Mouse (Mus musculus) MEL (cell line): ENCODE measurements at regions not wholly inside any gene's neighbourhood (a gene's known extent, or its start where the extent isn't known, plus 50 kb on each side); places are given as distances from the start of the nearest gene placed in this dataset.

Source experiments
- DNase-seq: peaks from one replicate; pipeline ENCODE4 v3.0.0; 2011; ENCODE audit warnings: low read depth, low spot score
- H3K27ac ChIP-seq: 2 replicates; pipeline ENCODE4 v1.5.1; 2012; ENCODE audit warnings: low read depth, mild to moderate bottlenecking, control low read depth, low read length, moderate library complexity; ENCODE audit not compliant: control insufficient read depth
- H3K27me3 ChIP-seq, 2 experiments: fragments of 150-350 bp in 1 of 2; sonication (generic) in 1 of 2; 2 replicates each; pipeline ENCODE4 v1.6.1; 2012; ENCODE audit warnings: low read length in 2 of 2, mild to moderate bottlenecking in 2 of 2, improper control_type of control experiment in 1 of 2, moderate library complexity in 1 of 2; ENCODE audit not compliant: insufficient read depth in 2 of 2, control insufficient read depth in 1 of 2
- H3K36me3 ChIP-seq, 2 experiments: 2 replicates each; pipeline ENCODE4 v1.6.1; 2012 to 2014; ENCODE audit warnings: low read length in 2 of 2, improper control_type of control experiment in 1 of 2, inconsistent platforms in 1 of 2, mild to moderate bottlenecking in 1 of 2; ENCODE audit not compliant: insufficient read depth in 2 of 2, control insufficient read depth in 1 of 2
- H3K4me1 ChIP-seq, 2 experiments: fragments of 150-350 bp in 1 of 2; sonication (generic) in 1 of 2; 2 replicates each; pipeline ENCODE4 v1.6.1; 2012; ENCODE audit warnings: low read length in 2 of 2, improper control_type of control experiment in 1 of 2, mild to moderate bottlenecking in 1 of 2; ENCODE audit not compliant: insufficient read depth in 2 of 2, control insufficient read depth in 1 of 2
- H3K4me3 ChIP-seq, 2 experiments: fragments of 150-350 bp in 1 of 2; sonication (generic) in 1 of 2; 2 replicates each; pipeline ENCODE4 v1.5.1; 2012; ENCODE audit warnings: low read depth in 2 of 2, low read length in 2 of 2, mild to moderate bottlenecking in 2 of 2, moderate library complexity in 2 of 2, control low read depth in 1 of 2, improper control_type of control experiment in 1 of 2; ENCODE audit not compliant: control insufficient read depth in 1 of 2, insufficient read depth in 1 of 2
- H3K79me2 ChIP-seq: 2 replicates; pipeline ENCODE4 v1.6.1; 2012; ENCODE audit warnings: mild to moderate bottlenecking, low read length, moderate library complexity; ENCODE audit not compliant: control insufficient read depth, poor library complexity, insufficient read depth
- H3K9ac ChIP-seq: 2 replicates; pipeline ENCODE4 v1.6.1; 2012; ENCODE audit warnings: low read depth, mild to moderate bottlenecking, control low read depth, low read length, moderate library complexity; ENCODE audit not compliant: control insufficient read depth, poor library complexity, severe bottlenecking
- H3K9me3 ChIP-seq: fragments of 150-350 bp; sonication (generic); replicated peaks from 2 replicates; pipeline ENCODE4 v1.6.1; 2012; ENCODE audit warnings: mild to moderate bottlenecking, low read length, improper control_type of control experiment, moderate library complexity; ENCODE audit not compliant: insufficient read depth
- BHLHE40 ChIP-seq: IDR thresholded peaks from 2 replicates; pipeline ENCODE4 v1.6.1; 2012; ENCODE audit warnings: low read depth, mild to moderate bottlenecking, inconsistent platforms, low read length, improper control_type of control experiment, borderline replicate concordance
- CHD2 ChIP-seq: IDR thresholded peaks from 2 replicates; pipeline ENCODE4 v1.6.1; 2011; ENCODE audit warnings: low read length, improper control_type of control experiment
- CTCF ChIP-seq, 3 experiments: IDR thresholded peaks in 2 of 3; conservative IDR thresholded peaks in 1 of 3; 2 replicates each; pipeline ENCODE4 v1.5.1; 2011 to 2012; ENCODE audit warnings: low read length in 3 of 3, low read depth in 2 of 3, mild to moderate bottlenecking in 2 of 3, improper control_type of control experiment in 1 of 3, inconsistent platforms in 1 of 3, mixed read lengths in 1 of 3, moderate library complexity in 1 of 3; ENCODE audit not compliant: control insufficient read depth in 1 of 3, insufficient read depth in 1 of 3, poor library complexity in 1 of 3, severe bottlenecking in 1 of 3
- EP300 ChIP-seq, 2 experiments: IDR thresholded peaks; 2 replicates each; pipeline ENCODE4 v1.6.1; 2011; ENCODE audit warnings: improper control_type of control experiment in 2 of 2, low read length in 2 of 2, low read depth in 1 of 2, mild to moderate bottlenecking in 1 of 2
- GABPA ChIP-seq: IDR thresholded peaks from 2 replicates; pipeline ENCODE4 v1.6.1; 2012; ENCODE audit warnings: low read depth, mild to moderate bottlenecking, inconsistent platforms, low read length, improper control_type of control experiment, moderate library complexity
- GATA1 ChIP-seq: IDR thresholded peaks from 2 replicates; pipeline ENCODE4 v1.6.1; 2011; ENCODE audit warnings: low read depth, low read length, improper control_type of control experiment
- JUND ChIP-seq: IDR thresholded peaks from 2 replicates; pipeline ENCODE4 v1.6.1; 2011; ENCODE audit warnings: low read depth, mild to moderate bottlenecking, improper control_type of control experiment, low read length
- KAT2A ChIP-seq: conservative IDR thresholded peaks from 2 replicates; pipeline ENCODE4 v1.6.1; 2012; ENCODE audit warnings: low read depth, low read length, improper control_type of control experiment, inconsistent platforms
- MAFK ChIP-seq: IDR thresholded peaks from 2 replicates; pipeline ENCODE4 v1.6.1; 2011; ENCODE audit warnings: low read depth, mild to moderate bottlenecking, low read length, improper control_type of control experiment, borderline replicate concordance
- MAX ChIP-seq: IDR thresholded peaks from 2 replicates; pipeline ENCODE4 v1.6.1; 2011; ENCODE audit warnings: low read length, improper control_type of control experiment
- MEF2A ChIP-seq: IDR thresholded peaks from 2 replicates; pipeline ENCODE4 v1.6.1; 2014; ENCODE audit warnings: low read depth, mild to moderate bottlenecking, inconsistent platforms, low read length, improper control_type of control experiment; ENCODE audit not compliant: poor library complexity, insufficient replicate concordance, severe bottlenecking; ENCODE audit errors: extremely low read depth
- MXI1 ChIP-seq: IDR thresholded peaks from 2 replicates; pipeline ENCODE4 v1.6.1; 2011; ENCODE audit warnings: mild to moderate bottlenecking, low read depth, low read length, improper control_type of control experiment
- MYB ChIP-seq: IDR thresholded peaks from 2 replicates; pipeline ENCODE4 v1.6.1; 2011; ENCODE audit warnings: mild to moderate bottlenecking, low read depth, low read length, improper control_type of control experiment
- NELFE ChIP-seq: IDR thresholded peaks from 2 replicates; pipeline ENCODE4 v1.6.1; 2011; ENCODE audit warnings: low read depth, low read length, improper control_type of control experiment
- NRF1 ChIP-seq: IDR thresholded peaks from 2 replicates; pipeline ENCODE4 v1.6.1; 2014; ENCODE audit warnings: low read depth, mild to moderate bottlenecking, inconsistent platforms, low read length, improper control_type of control experiment, moderate library complexity; ENCODE audit not compliant: poor library complexity, insufficient read depth, severe bottlenecking
- POLR2A ChIP-seq, 2 experiments: IDR thresholded peaks; 2 replicates each; pipeline ENCODE4 v1.6.1; 2011 to 2012; ENCODE audit warnings: low read length in 2 of 2, mild to moderate bottlenecking in 2 of 2, control low read depth in 1 of 2, improper control_type of control experiment in 1 of 2, low read depth in 1 of 2, moderate library complexity in 1 of 2; ENCODE audit not compliant: control insufficient read depth in 1 of 2, insufficient read depth in 1 of 2, poor library complexity in 1 of 2
- POLR2AphosphoS2 ChIP-seq: IDR thresholded peaks from 2 replicates; pipeline ENCODE4 v1.6.1; 2011; ENCODE audit warnings: low read length, improper control_type of control experiment
- POLR2AphosphoS5 ChIP-seq: IDR thresholded peaks from 2 replicates; pipeline ENCODE4 v1.6.1; 2012; ENCODE audit warnings: low read depth, borderline replicate concordance, mild to moderate bottlenecking, inconsistent platforms, low read length, moderate library complexity, mixed read lengths
- RCOR1 ChIP-seq: IDR thresholded peaks from 2 replicates; pipeline ENCODE4 v1.6.1; 2012; ENCODE audit warnings: low read depth, mild to moderate bottlenecking, inconsistent platforms, low read length, improper control_type of control experiment
- SIN3A ChIP-seq: IDR thresholded peaks from 2 replicates; pipeline ENCODE4 v1.6.1; 2012; ENCODE audit warnings: low read length, improper control_type of control experiment, inconsistent platforms
- SMC3 ChIP-seq: IDR thresholded peaks from 2 replicates; pipeline ENCODE4 v1.6.1; 2011; ENCODE audit warnings: low read depth, low read length, improper control_type of control experiment
- TBP ChIP-seq: IDR thresholded peaks from 2 replicates; pipeline ENCODE4 v1.8.0; 2011; ENCODE audit warnings: low read depth, low read length, improper control_type of control experiment
- TCF12 ChIP-seq: IDR thresholded peaks from 2 replicates; pipeline ENCODE4 v1.6.1; 2014; ENCODE audit warnings: low read depth, mild to moderate bottlenecking, inconsistent platforms, low read length, improper control_type of control experiment, moderate library complexity
- UBTF ChIP-seq: IDR thresholded peaks from 2 replicates; pipeline ENCODE4 v1.6.1; 2012; ENCODE audit warnings: low read depth, mild to moderate bottlenecking, inconsistent platforms, low read length, improper control_type of control experiment, moderate library complexity, borderline replicate concordance; ENCODE audit not compliant: insufficient read depth
- USF2 ChIP-seq, 2 experiments: IDR thresholded peaks; 2 replicates each; pipeline ENCODE4 v1.6.1; 2011 to 2012; ENCODE audit warnings: improper control_type of control experiment in 2 of 2, low read length in 2 of 2, borderline replicate concordance in 1 of 2, inconsistent platforms in 1 of 2, low read depth in 1 of 2, mild to moderate bottlenecking in 1 of 2; ENCODE audit not compliant: insufficient read depth in 1 of 2
- ZKSCAN1 ChIP-seq: IDR thresholded peaks from 2 replicates; pipeline ENCODE4 v1.6.1; 2012; ENCODE audit warnings: low read depth, mild to moderate bottlenecking, inconsistent platforms, low read length, improper control_type of control experiment, moderate library complexity
- ZMIZ1 ChIP-seq: IDR thresholded peaks from 2 replicates; pipeline ENCODE4 v1.6.1; 2012; ENCODE audit warnings: low read depth, mild to moderate bottlenecking, inconsistent platforms, low read length, improper control_type of control experiment, moderate library complexity

DNA sequence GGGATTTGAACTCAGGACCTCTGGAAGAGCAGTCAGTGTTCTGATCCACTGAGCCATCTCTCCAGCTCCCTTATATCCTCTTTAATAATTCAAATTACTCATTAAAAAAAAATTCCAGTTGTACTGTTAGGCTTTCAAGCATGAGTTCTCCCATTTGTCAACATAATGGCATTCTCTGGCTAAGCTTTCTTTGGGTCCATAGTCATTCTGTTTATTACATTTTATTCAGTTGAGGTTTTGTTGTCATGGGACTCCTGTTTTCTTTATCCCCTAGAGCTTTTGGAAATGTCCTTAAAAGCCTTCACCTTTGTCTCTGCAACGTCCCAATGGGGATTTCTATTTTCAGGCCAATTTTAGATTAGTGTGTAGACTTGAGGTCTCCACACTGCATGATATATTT is 440.7 kb upstream of the Slit2 start:
- no peaks in the 10 kb centered on the region for H3K27me3 ChIP-seq
- H3K9me3 ChIP-seq: no peaks in the 10 kb centered on the region
- H3K27ac ChIP-seq: no peak overlapping the region
- H3K9ac ChIP-seq: no peak overlapping the region
- no peaks in the 10 kb centered on the region for H3K4me1 ChIP-seq
- no peaks in the 10 kb centered on the region for H3K36me3 ChIP-seq
- DNase-seq: no peak
- TF ChIP-seq POLR2AphosphoS2 (no peak), JUND (no peak), MEF2A (no peak), KAT2A (no peak), ZKSCAN1 (no peak), GATA1 (no peak), GABPA (no peak), CHD2 (no peak), BHLHE40 (no peak), MAX (no peak), ZMIZ1 (no peak), SMC3 (no peak), TCF12 (no peak), POLR2A (IDR thresholded peaks at IDR 0.05; ENCODE audit: control insufficient read depth in 1 of 2, insufficient read depth in 1 of 2, low read depth in 1 of 2, low read length in 2 of 2, poor library complexity in 1 of 2) (no peak), CTCF (IDR thresholded peaks at IDR 0.05 in 2 of 3, conservative IDR thresholded peaks at IDR 0.05 in 1 of 3; ENCODE audit: control insufficient read depth in 1 of 3, insufficient read depth in 1 of 3, low read depth in 2 of 3, low read length in 3 of 3, poor library complexity in 1 of 3, severe bottlenecking in 1 of 3) (no peak), RCOR1 (no peak), MAFK (no peak), UBTF (no peak), MXI1 (no peak), POLR2AphosphoS5 (no peak)
- TF ChIP-seq, all 39 proteins: peak for 0
- H3K79me2 ChIP-seq: no peaks in the 10 kb centered on the region
- no peak overlapping the region for H3K4me3 ChIP-seq

DNA sequence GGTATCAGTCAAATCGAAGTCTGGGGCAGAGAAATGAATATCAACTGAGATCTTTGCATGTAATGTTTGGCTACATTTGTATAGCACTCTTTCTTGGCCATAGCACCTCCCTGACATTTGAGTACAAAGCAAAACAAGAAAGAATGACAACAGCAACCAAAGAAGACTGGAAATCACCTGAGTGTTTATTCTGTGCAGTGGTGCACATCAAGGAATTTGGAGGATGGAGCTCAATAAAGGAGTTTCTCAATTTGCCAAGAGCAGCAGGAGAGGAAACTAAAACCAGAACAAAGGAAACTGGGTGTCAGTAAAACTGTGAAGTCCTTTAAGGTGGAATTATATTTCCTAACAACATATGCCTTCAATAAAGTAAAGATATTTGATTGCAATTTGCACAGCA is 426.2 kb upstream of the Slit2 start:
- Histone ChIP-seq H3K79me2 (no peaks in the 10 kb centered on the region), H3K27ac (no peak overlapping the region), H3K27me3 (no peaks in the 10 kb centered on the region), H3K9me3 (no peaks in the 10 kb centered on the region), H3K36me3 (no peaks in the 10 kb centered on the region), H3K4me1 (no peaks in the 10 kb centered on the region), H3K4me3 (no peak overlapping the region), H3K9ac (no peak overlapping the region)
- no peak for DNase-seq
- TF ChIP-seq BHLHE40 (no peak), MYB (no peak), TBP (no peak), USF2 (IDR thresholded peaks at IDR 0.05; ENCODE audit: borderline replicate concordance in 1 of 2, insufficient read depth in 1 of 2, low read depth in 1 of 2, low read length in 2 of 2) (no peak), KAT2A (no peak), NRF1 (no peak), EP300 (IDR thresholded peaks at IDR 0.05; ENCODE audit: low read depth in 1 of 2, low read length in 2 of 2) (no peak), GATA1 (no peak), CTCF (IDR thresholded peaks at IDR 0.05 in 2 of 3, conservative IDR thresholded peaks at IDR 0.05 in 1 of 3; ENCODE audit: control insufficient read depth in 1 of 3, insufficient read depth in 1 of 3, low read depth in 2 of 3, low read length in 3 of 3, poor library complexity in 1 of 3, severe bottlenecking in 1 of 3) (no peak), MEF2A (no peak), NELFE (no peak), SIN3A (no peak)
